Mouse (Mus musculus): ENCODE measurements around the gene Tubb2a.

Tubb2a gene

DNA sequence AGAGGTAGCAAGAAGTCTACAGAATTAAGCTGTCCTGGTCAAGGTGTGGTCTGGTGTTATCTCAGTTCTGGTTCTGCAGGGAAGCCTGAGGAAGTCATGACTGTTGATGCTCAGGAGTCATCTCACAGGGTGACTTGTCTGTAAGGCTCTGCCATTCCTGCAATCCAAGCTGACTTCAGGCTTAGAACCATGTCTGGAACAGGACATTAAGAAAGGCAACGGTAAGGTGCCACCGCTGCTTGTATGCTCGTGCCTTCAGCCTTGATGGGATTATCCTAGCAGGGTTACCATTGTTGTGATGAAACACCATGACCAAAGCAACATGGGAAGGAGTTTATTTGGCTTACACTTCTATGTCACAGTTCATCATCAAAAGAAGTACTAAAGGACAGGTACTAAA lies 30.3 kb downstream of the Tubb2a start:
- DNase-seq = no peak

DNA sequence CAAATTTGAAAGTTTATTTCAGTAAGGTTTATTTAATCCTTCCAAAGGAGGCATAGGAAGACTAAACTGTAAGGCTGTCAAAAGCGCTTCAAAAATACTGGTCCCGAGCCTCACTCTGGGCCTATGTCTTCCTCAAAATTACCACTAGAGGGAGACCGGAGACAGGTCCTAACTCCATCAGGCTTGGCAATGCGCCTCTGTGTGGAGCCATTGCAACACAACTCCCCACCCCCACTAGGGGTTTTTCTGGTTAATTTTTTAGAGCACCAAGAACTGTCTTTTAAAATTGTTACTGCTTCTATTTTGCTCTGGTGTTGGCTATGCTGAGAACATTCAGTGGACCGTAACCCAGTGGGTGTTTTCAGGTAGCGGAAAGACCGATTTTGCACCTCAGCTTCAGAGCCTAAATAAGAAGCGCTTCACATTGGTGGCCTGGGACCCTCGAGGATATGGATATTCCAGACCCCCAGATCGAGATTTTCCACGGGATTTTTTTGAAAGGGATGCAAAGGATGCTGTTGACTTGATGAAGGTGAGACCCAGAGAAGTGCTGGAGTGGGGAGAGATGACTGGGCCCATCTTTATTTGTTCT lies 31.3 kb downstream of the Tubb2a start:
- DNase-seq = peak; percentile 66

- no peak for DNase-seq
These were observed 32.1 kb downstream of the Tubb2a start for GRCm38 (mm10) chr13:34045511-34046249.

GRCm38 (mm10) chr13:34043716-34044393 lies 34.0 kb downstream of the Tubb2a start:
- no peak for DNase-seq

DNA sequence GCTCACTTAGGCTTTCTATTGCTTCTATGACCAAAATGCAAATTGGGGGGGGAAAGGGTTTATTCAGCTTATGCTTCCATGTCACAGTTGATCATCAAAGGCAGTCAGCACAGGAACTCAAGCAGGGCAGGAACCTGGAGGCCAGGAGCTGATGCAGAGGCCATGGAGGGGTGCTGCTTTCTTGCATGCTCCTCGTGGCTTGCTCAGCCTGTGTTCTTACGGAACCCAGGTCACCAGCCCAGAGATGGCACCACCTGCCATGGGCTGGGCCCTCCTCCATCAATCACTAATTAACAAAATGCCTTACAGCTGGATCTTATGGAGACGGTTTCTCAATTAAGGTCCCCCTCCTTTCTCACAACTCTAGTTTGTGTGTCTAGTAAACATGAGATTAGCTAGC lies 37.7 kb downstream of the Tubb2a start:
- no peak for DNase-seq

- DNase-seq = no peak
These were observed 38.9 kb downstream of the Tubb2a start for GRCm38 (mm10) chr13:34038901-34039341.

DNA sequence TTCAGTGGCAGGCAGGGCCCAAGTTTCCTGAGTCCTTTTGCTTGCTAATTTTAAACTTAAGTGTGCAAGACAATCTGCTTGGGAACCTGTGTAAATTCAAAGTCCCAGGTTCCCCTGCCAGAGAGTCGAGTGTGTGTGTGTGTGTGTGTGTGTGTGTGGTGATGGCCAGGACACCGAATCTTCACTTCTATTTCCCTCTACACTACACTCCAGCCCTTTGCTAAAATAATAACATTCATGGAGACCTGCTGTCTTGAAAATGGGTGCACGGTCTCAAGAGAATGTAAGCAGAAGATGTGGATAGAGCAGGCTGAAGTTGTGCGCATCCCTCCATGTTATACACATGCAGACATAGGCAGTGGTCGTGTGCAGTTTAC lies 39.8 kb downstream of the Tubb2a start:
- no peak for DNase-seq

DNA sequence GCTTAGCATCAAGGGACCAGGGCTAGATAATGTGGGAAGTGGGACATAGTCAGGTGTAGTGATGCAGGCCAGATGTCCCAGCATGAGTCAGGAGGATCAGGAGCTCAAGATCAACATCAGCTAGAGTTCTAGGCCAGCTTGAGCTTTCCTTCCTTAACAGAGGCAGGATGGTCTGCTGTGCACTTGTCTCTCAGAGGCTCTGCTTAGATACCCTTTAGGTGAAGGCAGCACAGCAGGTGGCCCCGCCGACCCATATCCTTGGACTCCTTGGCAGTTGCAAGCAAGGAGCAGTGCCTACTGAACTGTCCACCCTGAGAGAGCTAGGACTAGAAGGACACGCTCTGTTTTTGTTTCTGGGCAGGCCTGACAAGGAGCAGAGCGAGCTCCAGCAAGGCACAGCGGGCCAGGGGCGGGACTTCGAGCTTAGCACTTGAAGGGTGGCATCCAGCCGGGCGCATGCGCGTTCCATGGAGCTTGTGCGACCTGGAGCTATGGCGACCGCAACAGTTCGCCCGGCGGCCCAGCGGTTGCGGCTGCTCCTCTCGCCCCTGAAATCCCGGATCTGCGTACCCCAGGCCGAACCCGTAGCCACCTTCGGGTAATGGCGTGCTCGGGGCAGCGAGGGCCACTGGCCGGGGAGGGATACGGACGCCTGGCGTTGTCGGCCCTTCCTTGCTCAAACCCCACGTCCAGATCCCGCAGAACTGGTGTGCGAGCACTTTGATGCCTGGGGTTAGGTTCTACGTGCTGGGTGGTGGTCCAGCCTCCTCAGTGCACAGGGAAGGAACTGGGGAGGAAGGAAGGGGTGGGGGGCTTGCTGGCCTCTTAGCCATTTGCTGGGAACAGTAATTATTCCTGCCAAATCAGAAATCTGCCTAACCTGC lies 40.4 kb downstream of the Tubb2a start, which contains the start of gene Bphl:
Bphl (plus strand) TSS at position 426 of the 884 bp plus-strand sequence.
- DNase-seq = peak; percentile 95

DNA sequence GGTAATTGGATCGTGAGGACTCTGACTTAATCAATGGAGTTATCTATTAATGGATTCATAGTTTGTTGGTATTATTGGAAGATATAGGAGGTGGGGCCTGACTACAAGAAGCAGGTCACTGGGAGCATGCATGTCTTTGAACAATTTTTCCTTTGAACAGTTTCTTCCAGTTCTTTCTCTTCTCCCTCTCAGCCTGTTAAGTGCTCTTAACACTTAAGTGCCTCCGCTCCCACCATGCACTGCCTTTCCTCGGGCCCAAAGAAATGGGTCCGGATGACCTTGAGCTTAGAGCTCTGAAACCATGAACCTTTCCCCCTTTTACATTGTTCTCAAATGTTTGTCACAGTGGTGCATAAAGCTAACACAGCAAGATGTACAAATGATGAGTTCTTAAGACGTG lies 41.1 kb downstream of the Tubb2a start:
- no peak for DNase-seq

- DNase-seq = no peak
These were observed 42.4 kb downstream of the Tubb2a start for GRCm38 (mm10) chr13:34035424-34035823.

DNA sequence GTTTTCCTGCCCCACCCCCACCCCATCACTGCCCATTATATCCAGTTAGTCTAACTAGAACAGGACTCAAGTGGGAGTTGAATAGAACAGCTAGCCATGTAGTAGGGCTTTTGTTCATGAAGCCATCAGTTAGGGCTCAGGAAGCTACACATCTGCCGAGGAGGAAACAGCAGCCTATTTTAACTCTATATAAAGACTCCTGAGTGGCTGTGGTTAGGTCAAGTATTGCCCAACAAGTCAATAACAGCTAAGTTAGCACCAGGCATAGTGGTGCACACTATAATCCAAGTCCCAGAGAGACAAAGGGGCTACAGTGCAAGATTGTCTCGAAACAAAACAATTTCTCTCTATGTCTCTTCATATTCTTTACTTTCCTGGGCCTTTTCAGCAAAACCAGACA lies 45.8 kb downstream of the Tubb2a start:
- no peak for DNase-seq

Measured in cerebellum, adult 11 months (tissue).